Mouse (Mus musculus) stomach, embryonic 14.5 days (tissue): ENCODE results near the gene 2510039O18Rik. TPM values are rescaled to one million over a fixed set of nuclear protein-coding genes. Genes with fewer than 3 reads are reported as not detected.

Experiments
- ATAC-seq: fragments of 200-750 bp; cut with Nextera tagmentation; 2 replicates; pipeline ENCODE4 v1.8.0; 2017; ENCODE audit warnings: low read depth, moderate TSS enrichment; ENCODE audit not compliant: insufficient number of reproducible peaks, insufficient read depth, low FRiP score
- H3K27ac ChIP-seq: fragments of 300-500 bp; sonication (generic); 2 replicates; pipeline ENCODE4 v1.5.1; 2014; ENCODE audit warnings: mild to moderate bottlenecking, low read length, moderate library complexity, mixed read lengths
- H3K27me3 ChIP-seq: fragments of 300-500 bp; sonication (generic); 2 replicates; pipeline ENCODE4 v1.6.1; 2014; ENCODE audit warnings: low read length, control low read depth, mixed read lengths; ENCODE audit not compliant: control insufficient read depth, insufficient read depth
- H3K36me3 ChIP-seq: fragments of 300-500 bp; sonication (generic); 2 replicates; pipeline ENCODE4 v1.6.1; 2014; ENCODE audit warnings: mild to moderate bottlenecking, control low read depth, low read length, moderate library complexity, mixed read lengths; ENCODE audit not compliant: control insufficient read depth, insufficient read depth
- H3K4me1 ChIP-seq: fragments of 300-500 bp; sonication (generic); 2 replicates; pipeline ENCODE4 v1.6.1; 2014; ENCODE audit warnings: low read length, control low read depth, mixed read lengths; ENCODE audit not compliant: control insufficient read depth, insufficient read depth
- H3K4me2 ChIP-seq: fragments of 300-500 bp; sonication (generic); replicated peaks from 2 replicates; pipeline ENCODE4 v1.6.1; 2014; ENCODE audit warnings: low read depth, low read length, control low read depth
- H3K4me3 ChIP-seq: fragments of 300-500 bp; sonication (generic); 2 replicates; pipeline ENCODE4 v1.5.1; 2014; ENCODE audit warnings: low read depth, low read length, control low read depth
- H3K9ac ChIP-seq: fragments of 300-500 bp; sonication (generic); replicated peaks from 2 replicates; pipeline ENCODE4 v1.6.1; 2014; ENCODE audit warnings: low read depth, mild to moderate bottlenecking, control low read depth, low read length, moderate library complexity, mixed read lengths
- H3K9me3 ChIP-seq: fragments of 300-500 bp; sonication (generic); 2 replicates; pipeline ENCODE4 v1.6.1; 2016; ENCODE audit warnings: low read depth, low read length, control low read depth; ENCODE audit not compliant: control insufficient read depth
- WGBS: fragments of 180-500 bp; shearing (Covaris S2); extraction: QIAGEN DNeasy Blood & Tissue Kit; methylation state at CpG from one replicate; pipeline ENCODE4 v1.1.7; 2014; 5-methylcytosine and 5-hydroxymethylcytosine counted together
- polyA plus RNA-seq: library from polyadenylated mRNA; unstranded; fragments of >200 nt; fragmentation: Nextera tagmentation; extraction: Ambion mirVana; gene quantifications from 2 replicates; pipeline ENCODE4 v1.2.1, GENCODE M21; 2014

Gene 2510039O18Rik
- polyA plus RNA-seq, 1 experiment from 2014 or later, result 17.6 TPM

- H3K27me3 ChIP-seq, result no peaks in the 10 kb centered on the region
- H3K4me3 ChIP-seq, result no peak overlapping the region
- H3K27ac ChIP-seq, result no peak overlapping the region
- no peak for ATAC-seq
- WGBS, result 41% methylated on average over 6 of the region's 6 CpGs
- H3K9me3 ChIP-seq, result no peaks in the 10 kb centered on the region
- no peaks in the 10 kb centered on the region for H3K36me3 ChIP-seq
- H3K4me2 ChIP-seq, result no peak overlapping the region
- no peaks in the 10 kb centered on the region for H3K4me1 ChIP-seq
- no peak overlapping the region for H3K9ac ChIP-seq
Measured at GRCm38 (mm10) chr4:147959881-147960831, 19.5 kb downstream of the 2510039O18Rik start.

GRCm38 (mm10) chr4:147962781-147963180 is 22.1 kb downstream of the 2510039O18Rik start:
- Histone ChIP-seq H3K9me3 (no peaks in the 10 kb centered on the region), H3K9ac (no peak overlapping the region), H3K4me3 (no peak overlapping the region), H3K4me2 (no peak overlapping the region), H3K27ac (no peak overlapping the region), H3K36me3 (no peaks in the 10 kb centered on the region), H3K27me3 (no peaks in the 10 kb centered on the region), H3K4me1 (no peaks in the 10 kb centered on the region)
- no peak; the same call in 1 of the 2 replicates for ATAC-seq
- 46% methylated on average over 6 of the region's 6 CpGs for WGBS

GRCm38 (mm10) chr4:147963623-147964022 is 22.9 kb downstream of the 2510039O18Rik start:
- Histone ChIP-seq H3K36me3 (no peaks in the 10 kb centered on the region), H3K4me1 (no peaks in the 10 kb centered on the region), H3K9ac (no peak overlapping the region), H3K27ac (no peak overlapping the region), H3K9me3 (no peaks in the 10 kb centered on the region), H3K4me2 (no peak overlapping the region), H3K4me3 (no peak overlapping the region), H3K27me3 (no peaks in the 10 kb centered on the region)
- WGBS, result 86% methylated on average over 15 of the region's 15 CpGs
- ATAC-seq, result no peak

- H3K4me1 ChIP-seq, result no peaks in the 10 kb centered on the region
- H3K27me3 ChIP-seq, result no peaks in the 10 kb centered on the region
- no peak overlapping the region for H3K4me3 ChIP-seq
- H3K9ac ChIP-seq, result no peak overlapping the region
- 60% methylated on average over 7 of the region's 7 CpGs for WGBS
- no peaks in the 10 kb centered on the region for H3K36me3 ChIP-seq
- no peak overlapping the region for H3K27ac ChIP-seq
- H3K9me3 ChIP-seq, result no peaks in the 10 kb centered on the region
- no peak overlapping the region for H3K4me2 ChIP-seq
- no peak for ATAC-seq
Measured at GRCm38 (mm10) chr4:147965712-147966111, 25.0 kb downstream of the 2510039O18Rik start.

- ATAC-seq, result no peak
- Histone ChIP-seq H3K4me2 (no peak overlapping the region), H3K27ac (no peak overlapping the region)
Measured at GRCm38 (mm10) chr4:147968816-147969215, 28.1 kb downstream of the 2510039O18Rik start.

GRCm38 (mm10) chr4:147969337-147969736 is 28.6 kb downstream of the 2510039O18Rik start:
- ATAC-seq, result no peak
- Histone ChIP-seq H3K36me3 (no peaks in the 10 kb centered on the region), H3K27me3 (no peaks in the 10 kb centered on the region), H3K4me1 (no peaks in the 10 kb centered on the region), H3K27ac (no peak overlapping the region), H3K4me3 (no peak overlapping the region), H3K4me2 (no peak overlapping the region), H3K9me3 (no peaks in the 10 kb centered on the region), H3K9ac (no peak overlapping the region)
- WGBS, result 36% methylated on average over 9 of the region's 9 CpGs

More at GRCm38 (mm10) chr4:147968816-147969215, 28.1 kb downstream of the 2510039O18Rik start:
- no peaks in the 10 kb centered on the region for H3K9me3 ChIP-seq
- H3K27me3 ChIP-seq, result no peaks in the 10 kb centered on the region
- 77% methylated on average over 2 of the region's 2 CpGs for WGBS
- H3K4me1 ChIP-seq, result no peaks in the 10 kb centered on the region
- no peak overlapping the region for H3K4me3 ChIP-seq
- no peaks in the 10 kb centered on the region for H3K36me3 ChIP-seq
- H3K9ac ChIP-seq, result no peak overlapping the region

- Histone ChIP-seq H3K4me1 (no peaks in the 10 kb centered on the region), H3K27me3 (no peaks in the 10 kb centered on the region), H3K36me3 (no peaks in the 10 kb centered on the region), H3K4me3 (no peak overlapping the region), H3K9me3 (no peaks in the 10 kb centered on the region; the same call in 1 of the 2 replicates), H3K9ac (no peak overlapping the region), H3K27ac (no peak overlapping the region), H3K4me2 (no peak overlapping the region)
- ATAC-seq, result no peak
- 74% methylated on average over 3 of the region's 3 CpGs for WGBS
Measured at GRCm38 (mm10) chr4:147976237-147976636, 35.5 kb downstream of the 2510039O18Rik start.

GRCm38 (mm10) chr4:147977726-147978125 is 37.0 kb downstream of the 2510039O18Rik start:
- WGBS, result 74% methylated on average over 4 of the region's 4 CpGs
- Histone ChIP-seq H3K4me2 (no peak overlapping the region), H3K4me3 (no peak overlapping the region), H3K36me3 (no peaks in the 10 kb centered on the region), H3K9ac (no peak overlapping the region), H3K9me3 (no peaks in the 10 kb centered on the region; the same call in 1 of the 2 replicates), H3K4me1 (no peaks in the 10 kb centered on the region), H3K27me3 (no peaks in the 10 kb centered on the region), H3K27ac (no peak overlapping the region)
- ATAC-seq, result no peak
